Mouse (Mus musculus) kidney, postnatal 36 days (tissue): ENCODE data around the gene Unkl.
A peak's percentile ranks its signal among the peaks of the same experiment; 100 is the strongest.

Experiments used
- DNase-seq, 2 experiments: peaks; one replicate each; pipeline ENCODE4 v3.0.0; 2021 to 2022; ENCODE audit warnings: mixed read lengths in 2 of 2

The Unkl gene

GRCm38 (mm10) chr17:25188150-25189031, at the start of gene Unkl:
Gene Unkl, plus strand, starts transcription at chr17:25188397.
- peak; percentile 55 to 84 for DNase-seq

GRCm38 (mm10) chr17:25138803-25139202, 49.4 kb upstream of the Unkl start:
- no peak for DNase-seq

- DNase-seq, result peak in 1 of 2 experiments; percentile 16
Observed at GRCm38 (mm10) chr17:25139960-25140359, 48.2 kb upstream of the Unkl start.

- no peak for DNase-seq
Observed at GRCm38 (mm10) chr17:25162161-25162560, 26.0 kb upstream of the Unkl start, which contains the start of gene Ccdc154. Gene Ccdc154, plus strand, starts transcription at chr17:25162461.

- DNase-seq, result no peak
Observed at GRCm38 (mm10) chr17:25163387-25163786, 24.8 kb upstream of the Unkl start.

- DNase-seq, result no peak
Observed at GRCm38 (mm10) chr17:25164770-25165169, 23.4 kb upstream of the Unkl start.

GRCm38 (mm10) chr17:25165970-25166671, 22.1 kb upstream of the Unkl start:
- no peak for DNase-seq

- no peak for DNase-seq
Observed at GRCm38 (mm10) chr17:25169706-25170105, 18.5 kb upstream of the Unkl start.

- DNase-seq, result no peak
Observed at GRCm38 (mm10) chr17:25172558-25172957, 15.6 kb upstream of the Unkl start.

GRCm38 (mm10) chr17:25175411-25175810, 12.8 kb upstream of the Unkl start, which contains the start of gene Gm38655:
Gene Gm38655, minus strand, starts transcription at chr17:25175471.
- DNase-seq, result no peak

- DNase-seq, result peak; percentile 12 to 14
Observed at GRCm38 (mm10) chr17:25183232-25183631, 5.0 kb upstream of the Unkl start.

GRCm38 (mm10) chr17:25184129-25184691, 4.0 kb upstream of the Unkl start, which contains the start of gene BC003965:
Gene BC003965, plus strand, starts transcription at chr17:25184554.
- peak; percentile 98 to 99 for DNase-seq

GRCm38 (mm10) chr17:25184961-25185360, 3.2 kb upstream of the Unkl start:
- DNase-seq, result no peak

GRCm38 (mm10) chr17:25187784-25188149, 430 bp upstream of the Unkl start:
- DNase-seq, result no peak

- peak in 1 of 2 experiments; percentile 13 for DNase-seq
Observed at GRCm38 (mm10) chr17:25189091-25189490, 894 bp downstream of the Unkl start.

- no peak for DNase-seq
Observed at GRCm38 (mm10) chr17:25202401-25202800, 14.2 kb downstream of the Unkl start.

GRCm38 (mm10) chr17:25210006-25210405, 21.8 kb downstream of the Unkl start:
- no peak for DNase-seq

GRCm38 (mm10) chr17:25210680-25211466, 22.7 kb downstream of the Unkl start:
- DNase-seq, result peak; percentile 71 to 87

- no peak for DNase-seq
Observed at GRCm38 (mm10) chr17:25211705-25212104, 23.5 kb downstream of the Unkl start.

- DNase-seq, result no peak
Observed at GRCm38 (mm10) chr17:25215431-25215830, 27.2 kb downstream of the Unkl start.

- DNase-seq, result no peak
Observed at GRCm38 (mm10) chr17:25218967-25219366, 30.8 kb downstream of the Unkl start.

- DNase-seq, result no peak
Observed at GRCm38 (mm10) chr17:25219492-25220295, 31.5 kb downstream of the Unkl start.
